Mouse (Mus musculus) liver, embryonic 11.5 days (tissue): Measurements from ENCODE around the gene Ubap2. TPM values are rescaled to one million over a fixed set of nuclear protein-coding genes. Genes with fewer than 3 reads are reported as not detected.

Experiments used
- ATAC-seq: fragments of 200-750 bp; cut with Nextera tagmentation; replicated peaks from 2 replicates; pipeline ENCODE4 v1.8.0; 2017; ENCODE audit warnings: moderate number of reproducible peaks, mild to moderate bottlenecking, moderate TSS enrichment, moderate library complexity; ENCODE audit not compliant: low FRiP score
- DNase-seq: peaks from one replicate; pipeline ENCODE4 v3.0.0-alpha.2; 2017; ENCODE audit warnings: low spot score
- H3K27ac ChIP-seq: fragments of 300-500 bp; sonication (generic); 2 replicates; pipeline ENCODE4 v1.5.1; 2014; ENCODE audit warnings: mild to moderate bottlenecking, low read depth, low read length, control low read depth
- H3K27me3 ChIP-seq: fragments of 300-500 bp; sonication (generic); replicated peaks from 2 replicates; pipeline ENCODE4 v1.6.1; 2014; ENCODE audit warnings: low read length, mixed read lengths; ENCODE audit not compliant: control insufficient read depth, insufficient read depth
- H3K36me3 ChIP-seq: fragments of 300-500 bp; sonication (generic); 2 replicates; pipeline ENCODE4 v1.6.1; 2014; ENCODE audit warnings: mild to moderate bottlenecking, low read length, moderate library complexity, mixed read lengths; ENCODE audit not compliant: control insufficient read depth, insufficient read depth
- H3K4me1 ChIP-seq: fragments of 300-500 bp; sonication (generic); replicated peaks from 2 replicates; pipeline ENCODE4 v1.6.1; 2014; ENCODE audit warnings: low read length, mixed read lengths; ENCODE audit not compliant: control insufficient read depth, insufficient read depth
- H3K4me2 ChIP-seq: fragments of 300-500 bp; sonication (generic); 2 replicates; pipeline ENCODE4 v1.6.1; 2014; ENCODE audit warnings: mild to moderate bottlenecking, control low read depth, moderate library complexity
- H3K4me3 ChIP-seq: fragments of 300-500 bp; sonication (generic); 2 replicates; pipeline ENCODE4 v1.5.1; 2014; ENCODE audit warnings: low read depth, low read length, control low read depth
- H3K9ac ChIP-seq: fragments of 300-500 bp; sonication (generic); 2 replicates; pipeline ENCODE4 v1.6.1; 2014; ENCODE audit warnings: low read depth, low read length, control low read depth
- H3K9me3 ChIP-seq: fragments of 300-500 bp; sonication (generic); 2 replicates; pipeline ENCODE4 v1.6.1; 2016; ENCODE audit warnings: low read length, inconsistent platforms, mixed read lengths; ENCODE audit not compliant: control insufficient read depth
- WGBS: fragments of 180-500 bp; shearing (Covaris S2); extraction: QIAGEN DNeasy Blood & Tissue Kit; methylation state at CpG from one replicate; pipeline ENCODE4 v1.1.7; 2014; 5-methylcytosine and 5-hydroxymethylcytosine counted together
- polyA plus RNA-seq: library from polyadenylated mRNA; unstranded; fragments of >200 nt; fragmentation: Nextera tagmentation; extraction: Ambion mirVana; gene quantifications from 2 replicates; pipeline ENCODE4 v1.2.1, GENCODE M21; 2014

Ubap2 gene
- polyA plus RNA-seq, 1 experiment from 2014 or later: 85.6 TPM

- no peak overlapping the region for H3K9ac ChIP-seq
- no peak overlapping the region for H3K4me3 ChIP-seq
- H3K4me2 ChIP-seq: peak overlapping the region; percentile 23
- H3K4me1 ChIP-seq: peaks cover 10% of the 10 kb centered on the region
- ATAC-seq (peak; percentile 68), DNase-seq (no peak)
- H3K27me3 ChIP-seq: no peaks in the 10 kb centered on the region
- peak overlapping the region; percentile 6; the same call in 1 of the 2 replicates for H3K27ac ChIP-seq
- H3K36me3 ChIP-seq: peaks cover 5% of the 10 kb centered on the region
- no peaks in the 10 kb centered on the region for H3K9me3 ChIP-seq
- 62% methylated on average over 6 of the region's 6 CpGs for WGBS
Measured at GRCm38 (mm10) chr4:41165693-41166475, 109.1 kb downstream of the Ubap2 start.

GRCm38 (mm10) chr4:41164974-41165373 lies 110.0 kb downstream of the Ubap2 start:
- H3K27ac ChIP-seq: 0 out of 2 replicates have a peak overlapping the region, but pooled peaks have one; percentile 10
- ATAC-seq (no peak), DNase-seq (no peak)
- H3K4me1 ChIP-seq: peaks cover 15% of the 10 kb centered on the region
- no peak overlapping the region for H3K9ac ChIP-seq
- H3K36me3 ChIP-seq: peaks cover 5% of the 10 kb centered on the region
- no peaks in the 10 kb centered on the region for H3K9me3 ChIP-seq
- no peak overlapping the region for H3K4me2 ChIP-seq
- WGBS: 33% methylated on average over 2 of the region's 2 CpGs
- H3K27me3 ChIP-seq: no peaks in the 10 kb centered on the region
- H3K4me3 ChIP-seq: no peak overlapping the region

DNA sequence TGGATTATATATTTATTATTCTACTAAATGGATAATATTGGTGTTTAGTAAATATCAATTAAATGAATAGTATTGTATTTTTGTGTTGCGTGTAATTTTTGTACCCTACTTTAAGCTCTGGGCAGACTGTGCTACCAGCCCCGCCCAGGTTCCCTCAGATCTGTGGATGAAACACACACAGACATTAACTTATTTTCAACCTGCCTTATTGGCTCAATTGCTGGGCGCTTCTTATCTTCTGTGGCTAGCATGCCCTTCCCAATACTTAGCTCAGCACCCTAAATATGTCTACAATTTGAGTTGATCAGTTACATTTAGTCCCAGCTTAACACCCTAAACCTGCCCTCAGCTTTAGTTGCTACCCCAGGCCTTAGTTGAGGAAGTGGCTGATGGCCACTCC lies 113.7 kb downstream of the Ubap2 start:
- WGBS: 90% methylated on average over 3 of the region's 3 CpGs
- Histone ChIP-seq H3K27ac (no peak overlapping the region), H3K36me3 (no peaks in the 10 kb centered on the region; the same call in 1 of the 2 replicates), H3K4me3 (no peak overlapping the region), H3K9ac (no peak overlapping the region), H3K4me2 (no peak overlapping the region), H3K27me3 (no peaks in the 10 kb centered on the region), H3K4me1 (peaks cover 22% of the 10 kb centered on the region), H3K9me3 (no peaks in the 10 kb centered on the region)
- DNase-seq: no peak
- no peak for ATAC-seq

DNA sequence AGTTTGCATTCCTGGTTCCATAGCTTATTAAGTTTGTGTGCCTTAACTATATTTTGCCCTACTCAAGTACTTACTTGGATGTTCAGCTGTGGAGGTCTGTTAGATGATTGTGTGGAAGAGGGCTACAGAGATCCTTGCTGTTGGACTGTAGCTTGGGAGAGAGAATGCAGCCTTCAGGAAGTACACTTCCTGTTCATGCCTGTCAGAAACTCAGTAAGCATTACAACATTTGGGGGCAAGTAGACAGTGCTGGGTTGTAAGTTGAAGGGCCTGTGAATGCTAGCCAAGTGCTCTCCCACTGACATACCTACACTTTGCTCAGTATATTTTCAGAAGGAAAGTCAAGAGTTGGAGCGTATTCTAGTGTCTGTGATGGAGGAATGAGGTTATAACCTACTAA lies 116.7 kb downstream of the Ubap2 start:
- WGBS: 88% methylated on average over 1 of the region's 1 CpGs
- no peak overlapping the region for H3K4me2 ChIP-seq
- no peaks in the 10 kb centered on the region; the same call in 1 of the 2 replicates for H3K36me3 ChIP-seq
- no peak for DNase-seq
- H3K9ac ChIP-seq: no peak overlapping the region
- peak overlapping the region; percentile 4; the same call in 1 of the 2 replicates for H3K27ac ChIP-seq
- H3K4me1 ChIP-seq: peaks cover 13% of the 10 kb centered on the region
- no peaks in the 10 kb centered on the region for H3K27me3 ChIP-seq
- no peaks in the 10 kb centered on the region for H3K9me3 ChIP-seq
- ATAC-seq: no peak
- H3K4me3 ChIP-seq: no peak overlapping the region

GRCm38 (mm10) chr4:41156961-41157360 lies 118.0 kb downstream of the Ubap2 start:
- WGBS: 79% methylated on average over 9 of the region's 9 CpGs
- H3K4me1 ChIP-seq: peaks cover 13% of the 10 kb centered on the region
- no peak overlapping the region for H3K4me2 ChIP-seq
- no peaks in the 10 kb centered on the region for H3K9me3 ChIP-seq
- no peak overlapping the region for H3K9ac ChIP-seq
- ATAC-seq (no peak), DNase-seq (no peak)
- H3K36me3 ChIP-seq: no peaks in the 10 kb centered on the region; the same call in 1 of the 2 replicates
- no peak overlapping the region for H3K4me3 ChIP-seq
- H3K27me3 ChIP-seq: no peaks in the 10 kb centered on the region
- no peak overlapping the region; the same call in 1 of the 2 replicates for H3K27ac ChIP-seq

DNA sequence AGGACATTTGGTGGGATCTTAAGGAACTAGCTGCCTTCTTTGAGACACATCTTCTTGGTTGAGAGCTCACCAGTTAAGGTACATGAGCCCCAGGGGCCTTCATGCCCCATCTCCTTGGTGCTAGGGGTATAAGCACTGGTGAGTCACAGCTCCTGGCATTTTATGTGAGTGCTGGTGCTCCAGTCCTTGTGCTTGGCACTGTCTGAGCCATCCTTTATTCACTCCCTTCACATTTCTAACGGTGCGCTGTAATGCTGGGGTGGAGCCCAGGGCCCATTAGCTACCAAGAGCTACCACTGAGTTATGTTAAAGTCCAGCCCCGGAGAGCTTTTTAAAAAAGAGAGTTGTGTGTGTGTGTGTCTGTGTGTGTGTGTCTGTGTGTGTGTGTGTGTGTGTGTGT lies 121.8 kb downstream of the Ubap2 start:
- no peak for ATAC-seq
- Histone ChIP-seq H3K9ac (no peak overlapping the region), H3K4me1 (peaks cover 7% of the 10 kb centered on the region), H3K27me3 (no peaks in the 10 kb centered on the region), H3K36me3 (no peaks in the 10 kb centered on the region), H3K27ac (no peak overlapping the region), H3K4me3 (no peak overlapping the region), H3K4me2 (no peak overlapping the region), H3K9me3 (no peaks in the 10 kb centered on the region)
- WGBS: 89% methylated on average over 3 of the region's 3 CpGs
- no peak for DNase-seq

DNA sequence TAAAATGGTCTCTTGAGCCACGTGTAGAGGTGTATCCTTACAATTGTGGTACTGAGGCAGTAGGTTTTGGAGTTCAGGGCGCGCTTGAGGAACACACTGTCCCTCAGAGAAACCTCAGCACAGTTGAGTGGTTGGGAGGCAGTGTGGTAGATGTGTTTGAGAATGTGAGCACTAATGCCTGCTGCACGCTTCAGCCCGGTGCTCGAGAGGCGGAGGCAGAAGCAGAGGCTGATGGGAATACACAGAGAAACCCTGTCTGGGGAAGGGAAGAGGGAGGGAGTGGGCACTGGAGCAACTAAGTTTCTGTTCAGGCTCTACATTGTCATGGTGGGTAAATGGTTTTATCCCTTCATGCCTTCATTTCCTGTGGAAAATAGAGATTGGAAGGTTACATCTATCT lies 123.8 kb downstream of the Ubap2 start:
- no peaks in the 10 kb centered on the region for H3K36me3 ChIP-seq
- no peak overlapping the region for H3K4me3 ChIP-seq
- 89% methylated on average over 7 of the region's 7 CpGs for WGBS
- DNase-seq (no peak), ATAC-seq (no peak)
- no peaks in the 10 kb centered on the region for H3K27me3 ChIP-seq
- H3K9me3 ChIP-seq: no peaks in the 10 kb centered on the region
- no peak overlapping the region for H3K4me2 ChIP-seq
- no peaks in the 10 kb centered on the region for H3K4me1 ChIP-seq
- no peak overlapping the region for H3K9ac ChIP-seq
- no peak overlapping the region for H3K27ac ChIP-seq

GRCm38 (mm10) chr4:41149891-41150290 lies 125.1 kb downstream of the Ubap2 start:
- no peaks in the 10 kb centered on the region for H3K27me3 ChIP-seq
- H3K36me3 ChIP-seq: no peaks in the 10 kb centered on the region
- H3K27ac ChIP-seq: no peak overlapping the region
- no peak for ATAC-seq
- no peak overlapping the region for H3K9ac ChIP-seq
- H3K9me3 ChIP-seq: no peaks in the 10 kb centered on the region
- DNase-seq: no peak
- no peak overlapping the region for H3K4me3 ChIP-seq
- 75% methylated on average over 3 of the region's 3 CpGs for WGBS
- no peaks in the 10 kb centered on the region for H3K4me1 ChIP-seq
- H3K4me2 ChIP-seq: no peak overlapping the region
